Mouse (Mus musculus) mouse embryonic stem cell (cell line): Measurements from ENCODE around the gene Ajm1.
"Not testable (repeated sequence)": the region's sequence is repeated elsewhere in the genome, so short reads cannot be mapped to it uniquely, and the experiment has no call there.

Experiments used
- in situ Hi-C, 2 experiments: fragments of 300-500 bp; cut with MboI; formaldehyde crosslinking; loops; 1 replicate in 1 of 2; 3 replicates in 1 of 2; pipeline ENCODE4 v1.14.3; 2019 to 2020; ENCODE audit warnings: low sequenced_read_pairs in 2 of 2, low pct_unique_long_range_greater_than_20kb in 1 of 2, mixed read lengths in 1 of 2; ENCODE audit not compliant: unreplicated experiment in 1 of 2

Ajm1 gene

GRCm38 (mm10) chr2:25574579-25575431 lies 6.8 kb downstream of the Ajm1 start, which contains the start of the genes Mamdc4 and Phpt1:
Mamdc4 (minus strand) TSS chr2:25574845.
Phpt1 (minus strand) TSS chr2:25575224.
- in situ Hi-C loops: no loop called here

GRCm38 (mm10) chr2:25574136-25574535 lies 7.4 kb downstream of the Ajm1 start:
- in situ Hi-C loops: no loop called here

GRCm38 (mm10) chr2:25573068-25573467 lies 8.5 kb downstream of the Ajm1 start:
- in situ Hi-C loops: no loop called here

- in situ Hi-C loops: no loop called here
Observed at GRCm38 (mm10) chr2:25571221-25571620, 10.3 kb downstream of the Ajm1 start.

- in situ Hi-C loops: no loop called here
Observed at GRCm38 (mm10) chr2:25569323-25569722, 12.2 kb downstream of the Ajm1 start.

GRCm38 (mm10) chr2:25568473-25569019 lies 13.0 kb downstream of the Ajm1 start:
- in situ Hi-C loops: no loop called here

- in situ Hi-C loops: no loop called here
Observed at GRCm38 (mm10) chr2:25566558-25566957, 15.0 kb downstream of the Ajm1 start.

- in situ Hi-C loops: no loop called here
Observed at GRCm38 (mm10) chr2:25565741-25566140, 15.8 kb downstream of the Ajm1 start.

GRCm38 (mm10) chr2:25561946-25562345 lies 19.6 kb downstream of the Ajm1 start:
- in situ Hi-C loops: no loop called here

GRCm38 (mm10) chr2:25560551-25560950 lies 21.0 kb downstream of the Ajm1 start:
- in situ Hi-C loops: no loop called here

- in situ Hi-C loops: no loop called here
Observed at GRCm38 (mm10) chr2:25558774-25559173, 22.8 kb downstream of the Ajm1 start.

- in situ Hi-C loops: no loop called here
Observed at GRCm38 (mm10) chr2:25557964-25558360, 23.6 kb downstream of the Ajm1 start.

- in situ Hi-C loops: no loop called here
Observed at GRCm38 (mm10) chr2:25557221-25557963, 24.2 kb downstream of the Ajm1 start, which contains the start of gene Edf1. Edf1 (plus strand) TSS chr2:25557847.

- in situ Hi-C loops: no loop called here
Observed at GRCm38 (mm10) chr2:25556296-25556695, 25.3 kb downstream of the Ajm1 start.

- in situ Hi-C loops: not testable (repeated sequence)
Observed at GRCm38 (mm10) chr2:25555479-25555878, 26.1 kb downstream of the Ajm1 start.

GRCm38 (mm10) chr2:25553171-25553786 lies 28.3 kb downstream of the Ajm1 start:
- in situ Hi-C loops: not testable (repeated sequence)

- in situ Hi-C loops: no loop called here
Observed at GRCm38 (mm10) chr2:25551186-25551585, 30.4 kb downstream of the Ajm1 start.

GRCm38 (mm10) chr2:25549021-25549991 lies 32.3 kb downstream of the Ajm1 start:
- in situ Hi-C loops: no loop called here
